Mouse (Mus musculus): Measurements from ENCODE around the gene Snrnp200. TPM values are rescaled to one million over a fixed set of nuclear protein-coding genes. Genes with fewer than 3 reads are reported as not detected.
"Not testable (repeated sequence)": the region's sequence is repeated elsewhere in the genome, so short reads cannot be mapped to it uniquely, and the experiment has no call there.

Snrnp200 gene
- polyA plus RNA-seq, 1 experiment from 2014 or later = 32.3 TPM

DNA sequence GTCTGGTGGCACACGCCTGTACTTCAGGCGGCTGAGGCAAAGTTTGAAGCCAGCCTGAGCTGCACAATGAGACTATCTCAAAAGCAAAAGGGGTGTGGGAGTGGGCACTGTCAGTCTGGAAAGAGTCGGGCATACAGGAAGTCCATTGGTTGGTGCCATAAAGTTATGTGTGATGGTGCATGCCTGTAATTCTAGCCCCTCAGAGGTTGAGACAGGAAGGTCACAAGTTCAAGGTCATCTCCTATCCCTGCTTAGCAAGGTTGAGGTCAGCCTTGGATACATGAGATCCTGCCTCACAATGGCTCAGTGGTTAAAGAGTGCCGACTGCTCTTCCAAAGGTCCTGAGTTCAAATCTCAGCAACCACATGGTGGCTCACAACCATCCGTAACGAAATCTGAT is 47.1 kb downstream of the Snrnp200 start:
- no peak overlapping the region for H3K9ac ChIP-seq
- H3K4me2 ChIP-seq = no peak overlapping the region
- 80% methylated on average over 6 of the region's 6 CpGs for WGBS
- H3K36me3 ChIP-seq = peaks cover 26% of the 10 kb centered on the region
- no peak overlapping the region for H3K27ac ChIP-seq
- ATAC-seq (replicated peaks; ENCODE audit: insufficient number of reproducible peaks, insufficient read depth, low FRiP score, low read depth) = no peak
- H3K4me1 ChIP-seq (replicated peaks) = peaks cover 21% of the 10 kb centered on the region
- H3K27me3 ChIP-seq = no peaks in the 10 kb centered on the region
- no peaks in the 10 kb centered on the region for H3K9me3 ChIP-seq (replicated peaks)
- H3K4me3 ChIP-seq = no peak overlapping the region

DNA sequence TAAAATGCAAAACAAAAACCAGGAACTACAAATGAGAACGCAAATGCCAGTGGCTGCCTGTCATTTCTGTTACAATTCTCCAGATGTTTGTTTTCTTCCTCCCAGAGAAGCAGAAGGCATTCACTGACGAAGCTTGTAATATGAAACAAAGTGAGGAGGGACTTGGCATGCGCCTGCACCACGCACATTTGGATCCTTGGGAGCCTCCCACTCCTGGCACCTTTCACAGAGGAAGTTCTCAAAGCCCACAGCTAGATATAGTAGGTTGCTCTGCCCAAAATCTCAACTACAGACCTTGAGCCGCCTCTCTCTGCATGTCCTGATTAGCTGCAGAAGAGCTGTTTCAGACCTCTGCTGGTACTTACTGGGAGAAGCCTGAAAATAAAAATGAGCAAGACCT is 51.2 kb downstream of the Snrnp200 start:
- WGBS = 79% methylated on average over 5 of the region's 5 CpGs
- H3K27ac ChIP-seq = no peak overlapping the region
- ATAC-seq (replicated peaks; ENCODE audit: insufficient number of reproducible peaks, insufficient read depth, low FRiP score, low read depth) = no peak

DNA sequence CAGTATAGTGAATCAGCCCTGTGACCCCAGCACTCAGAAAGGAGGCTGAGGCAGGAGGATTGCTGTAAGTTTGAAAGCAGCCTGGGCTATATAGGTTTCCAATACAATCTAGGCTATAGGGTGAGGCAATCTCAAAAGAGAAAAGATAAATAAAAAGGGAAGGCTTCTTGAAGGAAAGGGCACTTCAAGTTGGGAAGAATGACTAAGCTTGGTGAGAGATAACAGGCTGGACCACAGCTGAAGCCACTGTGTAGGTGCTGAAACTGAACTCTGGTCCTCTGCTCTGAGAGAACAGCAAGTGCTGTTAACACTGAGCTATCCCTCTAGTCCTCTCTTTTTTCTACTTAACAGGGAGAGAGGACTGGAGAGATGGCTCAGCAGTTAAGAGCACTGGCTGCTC is 54.3 kb downstream of the Snrnp200 start:
- no peak overlapping the region for H3K9ac ChIP-seq
- no peak overlapping the region for H3K4me2 ChIP-seq

More for the DNA sequence above, 51.2 kb downstream of the Snrnp200 start:
- H3K36me3 ChIP-seq = peaks cover 26% of the 10 kb centered on the region
- no peaks in the 10 kb centered on the region for H3K4me1 ChIP-seq (replicated peaks)
- H3K9ac ChIP-seq = no peak overlapping the region
- H3K4me2 ChIP-seq = no peak overlapping the region
- no peaks in the 10 kb centered on the region for H3K9me3 ChIP-seq (replicated peaks)
- no peak overlapping the region for H3K4me3 ChIP-seq
- H3K27me3 ChIP-seq = no peaks in the 10 kb centered on the region

DNA sequence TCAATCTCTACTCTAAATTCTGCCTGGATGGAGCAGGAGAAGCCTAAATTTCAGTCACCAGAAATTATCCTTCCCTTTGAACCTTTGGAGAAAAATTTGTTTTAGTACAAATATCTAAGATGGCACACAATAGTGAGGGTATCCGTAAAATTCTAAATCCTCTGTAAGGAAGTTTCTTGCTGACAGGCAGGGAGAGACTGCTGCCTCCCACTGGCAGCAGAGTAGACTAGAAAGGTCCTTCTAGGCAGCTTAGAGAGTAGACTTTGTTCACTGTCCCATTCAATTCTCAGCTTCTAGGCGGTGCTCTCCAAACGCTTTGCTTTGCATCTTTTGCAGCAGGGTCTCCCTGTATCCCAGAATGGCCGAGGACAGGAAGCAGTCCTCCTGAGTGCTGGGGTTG is 59.7 kb downstream of the Snrnp200 start:
- Histone ChIP-seq H3K9ac (no peak overlapping the region), H3K36me3 (no peaks in the 10 kb centered on the region), H3K27ac (no peak overlapping the region), H3K27me3 (no peaks in the 10 kb centered on the region), H3K4me3 (no peak overlapping the region), H3K9me3 (replicated peaks) (no peaks in the 10 kb centered on the region), H3K4me2 (no peak overlapping the region), H3K4me1 (replicated peaks) (peaks cover 13% of the 10 kb centered on the region)
- ATAC-seq (replicated peaks; ENCODE audit: insufficient number of reproducible peaks, insufficient read depth, low FRiP score, low read depth) = no peak
- WGBS = 39% methylated on average over 4 of the region's 4 CpGs

More for the DNA sequence above, 54.3 kb downstream of the Snrnp200 start:
- Histone ChIP-seq H3K27ac (no peak overlapping the region), H3K36me3 (peaks cover 16% of the 10 kb centered on the region), H3K27me3 (no peaks in the 10 kb centered on the region), H3K4me1 (replicated peaks) (no peaks in the 10 kb centered on the region), H3K4me3 (no peak overlapping the region), H3K9me3 (replicated peaks) (no peaks in the 10 kb centered on the region)
- ATAC-seq (replicated peaks; ENCODE audit: insufficient number of reproducible peaks, insufficient read depth, low FRiP score, low read depth) = no peak

DNA sequence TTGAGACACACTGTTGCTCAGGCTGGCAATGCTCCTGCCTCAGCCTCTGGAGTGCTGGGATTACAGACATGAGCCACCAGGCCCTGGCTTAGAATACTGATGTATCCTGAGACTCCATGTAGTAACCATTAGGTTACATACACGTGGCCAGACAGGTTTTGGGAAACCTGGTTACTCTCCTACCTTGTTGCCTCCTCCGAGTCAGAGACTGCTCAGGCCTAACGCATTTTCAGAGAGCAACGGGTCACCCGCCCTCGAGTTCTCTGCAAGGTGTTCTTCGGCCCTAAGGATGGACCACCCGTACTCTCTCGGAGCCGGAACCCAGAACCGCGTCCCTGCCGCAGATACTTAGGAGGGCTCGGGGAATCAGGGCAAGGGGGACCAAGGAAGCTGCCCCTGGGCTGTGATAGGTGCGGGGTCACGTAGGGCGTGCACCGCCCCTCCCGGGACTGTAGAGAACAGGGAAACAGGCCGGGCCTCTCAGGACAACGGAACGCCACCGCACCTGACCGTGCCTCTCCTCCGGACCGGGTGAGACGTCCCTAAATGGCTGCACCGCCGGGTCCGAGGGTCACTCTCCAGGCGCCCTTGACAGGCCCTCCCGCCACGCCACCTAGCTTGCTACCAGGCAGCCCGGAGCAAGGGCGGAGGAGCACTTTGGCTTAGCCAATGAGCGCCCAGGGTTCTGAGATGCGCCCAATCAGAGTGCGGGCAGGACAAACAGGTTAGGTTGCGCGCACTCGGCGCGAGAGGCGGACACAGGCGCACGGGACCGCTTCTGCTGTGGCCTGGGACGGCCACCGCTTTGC is 61.5 kb downstream of the Snrnp200 start, which contains the start of gene Stard7:
Gene Stard7 (plus strand): TSS at position 728 of the 809 bp plus-strand sequence.
- under 1% methylated on average over 49 of the region's 49 CpGs for WGBS
- no peaks in the 10 kb centered on the region for H3K27me3 ChIP-seq

DNA sequence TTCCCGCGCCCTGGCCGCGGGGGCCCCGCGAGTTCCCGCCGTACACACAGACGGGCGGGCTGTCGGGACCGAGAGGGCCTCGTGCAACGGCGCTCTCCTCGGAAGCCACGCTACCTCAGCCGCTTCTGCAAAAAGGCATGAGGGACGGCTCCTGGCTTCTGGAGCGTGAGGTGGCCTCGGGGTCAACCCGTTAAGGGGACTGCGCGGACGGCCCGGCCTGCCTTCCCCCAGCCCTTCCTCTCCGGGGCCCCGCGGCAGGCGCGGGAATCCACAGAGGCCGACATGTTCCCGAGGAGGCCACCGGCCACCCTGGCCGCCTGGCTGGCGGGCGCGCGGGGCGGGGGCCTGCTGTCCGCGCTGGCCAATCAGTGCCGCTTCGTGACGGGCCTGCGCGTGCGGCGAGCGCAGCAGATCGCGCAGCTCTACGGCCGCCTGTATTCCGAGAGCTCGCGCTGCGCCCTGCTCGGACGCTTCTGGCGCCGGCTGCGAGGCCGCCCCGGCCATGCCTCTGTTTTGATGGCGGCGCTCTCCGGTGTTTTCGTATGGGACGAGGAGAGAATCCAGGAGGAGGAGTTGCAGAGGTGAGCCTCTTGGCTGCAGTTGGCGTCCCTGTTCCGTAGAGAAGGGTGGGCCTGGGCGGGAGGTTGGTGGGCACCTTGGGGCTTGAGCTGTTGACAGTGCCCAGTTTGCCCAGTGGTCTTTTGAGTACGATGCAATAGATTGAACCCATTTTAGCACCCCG is 62.3 kb downstream of the Snrnp200 start:
- H3K4me3 ChIP-seq = peak overlapping the region; percentile 95
- no peaks in the 10 kb centered on the region for H3K27me3 ChIP-seq
- H3K27ac ChIP-seq = peak overlapping the region; percentile 99
- H3K4me1 ChIP-seq (replicated peaks) = peaks cover 25% of the 10 kb centered on the region
- ATAC-seq (replicated peaks; ENCODE audit: insufficient number of reproducible peaks, insufficient read depth, low FRiP score, low read depth) = peak; percentile 94
- WGBS = under 1% methylated on average over 74 of the region's 75 CpGs
- no peaks in the 10 kb centered on the region for H3K36me3 ChIP-seq
- no peaks in the 10 kb centered on the region for H3K9me3 ChIP-seq (replicated peaks)
- peak overlapping the region; percentile 68 for H3K4me2 ChIP-seq
- peak overlapping the region; percentile 97 for H3K9ac ChIP-seq

More for the DNA sequence above, 61.5 kb downstream of the Snrnp200 start, which contains the start of gene Stard7:
- Histone ChIP-seq H3K4me1 (replicated peaks) (peaks cover 18% of the 10 kb centered on the region), H3K27ac (peak within 1 kb of the TSS; percentile 99), H3K9me3 (replicated peaks) (no peaks in the 10 kb centered on the region), H3K9ac (peak within 1 kb of the TSS; percentile 97), H3K4me3 (peak within 1 kb of the TSS; percentile 95), H3K4me2 (peak within 1 kb of the TSS; percentile 68), H3K36me3 (no peaks in the 10 kb centered on the region)
- peak; percentile 98 for ATAC-seq (replicated peaks; ENCODE audit: insufficient number of reproducible peaks, insufficient read depth, low FRiP score, low read depth)

DNA sequence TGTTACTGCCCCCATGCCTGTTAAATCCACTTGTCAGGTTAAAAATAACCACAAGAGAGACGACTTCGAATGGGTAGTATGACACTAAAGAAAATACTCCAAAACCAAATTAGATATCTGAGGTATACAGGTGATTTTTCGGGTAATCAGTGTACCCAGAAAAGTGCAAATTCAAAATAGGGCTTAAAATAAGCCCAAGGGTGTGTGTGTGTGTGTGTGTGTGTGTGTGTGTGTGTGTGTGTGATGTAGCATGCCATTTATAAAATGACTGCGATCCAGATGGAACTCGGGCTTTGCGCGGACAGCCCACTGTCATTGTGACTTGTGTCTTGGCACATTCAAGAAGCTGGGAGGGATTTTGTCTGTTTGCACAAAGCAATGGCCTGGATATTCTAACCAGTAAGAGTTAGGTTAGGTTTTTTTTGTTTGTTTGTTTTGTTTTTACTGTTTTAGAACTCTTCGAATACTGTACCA is 62.9 kb downstream of the Snrnp200 start:
- Histone ChIP-seq H3K27ac (peak overlapping the region; percentile 99), H3K9me3 (replicated peaks) (no peaks in the 10 kb centered on the region), H3K4me3 (peak overlapping the region; percentile 95), H3K4me2 (peak overlapping the region; percentile 68), H3K36me3 (no peaks in the 10 kb centered on the region), H3K27me3 (no peaks in the 10 kb centered on the region), H3K4me1 (replicated peaks) (peaks cover 31% of the 10 kb centered on the region), H3K9ac (peak overlapping the region; percentile 97)
- 7% methylated on average over 8 of the region's 8 CpGs for WGBS
- no peak for ATAC-seq (replicated peaks; ENCODE audit: insufficient number of reproducible peaks, insufficient read depth, low FRiP score, low read depth)

DNA sequence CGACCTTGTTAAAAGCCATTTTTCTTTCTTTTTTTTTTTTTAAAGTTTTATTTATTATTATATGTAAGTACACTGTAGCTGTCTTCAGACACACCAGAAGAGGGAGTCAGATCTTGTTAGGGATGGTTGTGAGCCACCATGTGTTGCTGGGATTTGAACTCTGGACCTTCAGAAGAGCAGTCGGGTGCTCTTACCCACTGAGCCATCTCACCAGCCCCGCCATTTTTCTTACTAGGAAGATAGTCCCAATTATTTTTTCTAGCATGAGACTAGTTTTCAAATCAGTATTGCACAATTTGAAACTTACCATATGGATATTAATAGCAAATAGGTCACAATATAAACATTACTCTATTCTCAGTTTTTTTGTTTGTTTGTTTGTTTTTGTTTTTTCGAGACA is 63.9 kb downstream of the Snrnp200 start:
- not testable (repeated sequence) for H3K9ac ChIP-seq; H3K27ac ChIP-seq; H3K9me3 ChIP-seq (replicated peaks); H3K4me3 ChIP-seq; ATAC-seq (replicated peaks; ENCODE audit: insufficient number of reproducible peaks, insufficient read depth, low FRiP score, low read depth); H3K27me3 ChIP-seq; H3K36me3 ChIP-seq
- H3K4me1 ChIP-seq (replicated peaks) = peaks cover 33% of the 10 kb centered on the region
- peak overlapping the region; percentile 68 for H3K4me2 ChIP-seq
- WGBS = 91% methylated on average over 4 of the region's 4 CpGs

DNA sequence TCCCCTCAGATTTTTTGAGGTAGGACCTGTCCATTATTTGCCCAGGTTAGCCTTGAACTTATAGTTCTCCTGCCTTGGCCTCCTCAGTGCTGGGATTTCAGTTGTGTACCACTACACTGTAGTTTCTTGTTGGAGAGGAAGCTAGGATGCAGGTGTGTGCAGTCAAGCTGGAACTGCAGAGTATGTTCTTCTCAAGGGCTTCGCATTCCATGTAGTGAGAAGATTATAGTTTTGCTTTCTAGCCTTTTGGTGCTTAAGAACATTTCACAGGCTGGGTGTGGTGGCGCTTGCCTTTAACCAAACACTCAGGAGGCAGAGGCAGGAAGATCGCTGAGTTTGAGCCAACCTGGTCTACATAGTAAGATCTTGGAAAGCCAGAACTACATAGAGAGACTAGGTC is 64.6 kb downstream of the Snrnp200 start:
- ATAC-seq (replicated peaks; ENCODE audit: insufficient number of reproducible peaks, insufficient read depth, low FRiP score, low read depth) = no peak
- Histone ChIP-seq H3K9ac (no peak overlapping the region), H3K4me1 (replicated peaks) (peaks cover 33% of the 10 kb centered on the region), H3K27me3 (no peaks in the 10 kb centered on the region), H3K4me2 (no peak overlapping the region), H3K27ac (no peak overlapping the region), H3K36me3 (no peaks in the 10 kb centered on the region), H3K4me3 (no peak overlapping the region), H3K9me3 (replicated peaks) (no peaks in the 10 kb centered on the region)
- WGBS = 95% methylated on average over 3 of the region's 3 CpGs

DNA sequence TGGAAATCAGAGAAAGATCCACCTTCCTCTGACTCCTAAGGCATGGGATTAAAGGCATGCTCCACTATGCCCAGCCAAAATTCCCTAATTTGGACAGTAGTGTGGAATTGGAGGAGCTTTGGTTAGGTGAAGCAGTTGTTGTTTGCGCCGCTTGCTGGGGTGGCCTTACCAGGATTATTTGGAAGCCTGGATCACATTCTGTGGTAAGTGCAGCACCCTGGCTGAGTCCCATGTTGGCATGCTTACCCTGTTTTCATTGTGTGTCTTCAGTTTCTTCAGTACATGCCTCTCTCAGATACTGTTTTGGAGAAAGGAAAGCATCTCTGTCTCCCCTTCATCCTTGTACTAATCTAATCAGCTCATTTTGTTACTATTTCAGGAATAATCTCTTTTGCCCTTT is 66.4 kb downstream of the Snrnp200 start:
- Histone ChIP-seq H3K4me1 (replicated peaks) (peaks cover 28% of the 10 kb centered on the region), H3K27ac (peak overlapping the region; percentile 45; the same call in 1 of the 2 replicates), H3K9ac (peak overlapping the region; percentile 40; the same call in 1 of the 2 replicates), H3K4me2 (0 out of 2 replicates have a peak overlapping the region, but pooled peaks have one; percentile 18), H3K36me3 (no peaks in the 10 kb centered on the region), H3K4me3 (no peak overlapping the region), H3K9me3 (replicated peaks) (no peaks in the 10 kb centered on the region), H3K27me3 (no peaks in the 10 kb centered on the region)
- no peak for ATAC-seq (replicated peaks; ENCODE audit: insufficient number of reproducible peaks, insufficient read depth, low FRiP score, low read depth)
- 74% methylated on average over 2 of the region's 2 CpGs for WGBS

DNA sequence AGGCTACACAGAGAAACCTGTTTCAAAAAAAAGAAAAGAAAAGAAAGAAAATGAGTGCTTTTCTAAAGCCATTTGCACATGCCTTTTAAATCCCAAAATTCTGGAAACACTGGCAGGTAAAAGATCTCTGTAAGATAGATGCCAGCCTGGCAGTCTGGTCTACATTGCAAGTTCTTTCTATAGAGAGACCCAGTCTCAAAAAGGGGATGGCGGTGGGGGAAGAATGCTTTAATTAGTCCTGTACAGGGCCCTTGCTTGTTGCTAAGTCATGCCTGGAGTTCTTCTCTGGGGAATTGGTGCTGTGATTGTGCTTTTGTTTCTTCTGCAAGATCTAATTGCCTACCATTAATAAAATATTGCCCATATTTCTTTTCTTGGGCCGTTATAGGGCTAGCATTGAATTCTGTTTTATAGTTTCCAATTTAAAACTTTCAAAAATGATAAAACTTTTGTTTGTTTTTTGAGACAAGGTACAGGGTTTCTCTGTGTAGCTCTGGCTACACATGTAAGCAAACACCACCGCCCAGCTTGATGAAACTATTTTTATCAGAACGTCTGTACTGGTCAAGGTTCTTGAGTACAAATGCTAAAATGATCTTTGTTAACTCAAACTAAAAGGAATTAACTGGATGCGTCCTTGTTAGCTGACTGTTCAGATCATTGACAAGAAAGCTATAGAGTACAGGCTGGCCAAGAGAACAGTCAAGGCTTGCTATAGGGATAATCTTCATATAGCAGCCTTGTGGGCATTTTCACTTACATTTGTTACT is 67.5 kb downstream of the Snrnp200 start:
- Histone ChIP-seq H3K27ac (no peak overlapping the region; the same call in 1 of the 2 replicates), H3K36me3 (no peaks in the 10 kb centered on the region), H3K9ac (no peak overlapping the region), H3K4me1 (replicated peaks) (peaks cover 28% of the 10 kb centered on the region), H3K27me3 (no peaks in the 10 kb centered on the region), H3K4me2 (no peak overlapping the region), H3K9me3 (replicated peaks) (no peaks in the 10 kb centered on the region), H3K4me3 (no peak overlapping the region)
- no peak for ATAC-seq (replicated peaks; ENCODE audit: insufficient number of reproducible peaks, insufficient read depth, low FRiP score, low read depth)
- 61% methylated on average over 5 of the region's 5 CpGs for WGBS

All from heart, embryonic 15.5 days (tissue).